Mouse (Mus musculus): ENCODE results near the gene Hist1h2bf. TPM values are rescaled to one million over a fixed set of nuclear protein-coding genes. Genes with fewer than 3 reads are reported as not detected.
"Not testable (repeated sequence)": the region's sequence is repeated elsewhere in the genome, so short reads cannot be mapped to it uniquely, and the experiment has no call there.

Gene Hist1h2bf
- polyA plus RNA-seq, 2 experiments from 2014 or later = not detected

DNA sequence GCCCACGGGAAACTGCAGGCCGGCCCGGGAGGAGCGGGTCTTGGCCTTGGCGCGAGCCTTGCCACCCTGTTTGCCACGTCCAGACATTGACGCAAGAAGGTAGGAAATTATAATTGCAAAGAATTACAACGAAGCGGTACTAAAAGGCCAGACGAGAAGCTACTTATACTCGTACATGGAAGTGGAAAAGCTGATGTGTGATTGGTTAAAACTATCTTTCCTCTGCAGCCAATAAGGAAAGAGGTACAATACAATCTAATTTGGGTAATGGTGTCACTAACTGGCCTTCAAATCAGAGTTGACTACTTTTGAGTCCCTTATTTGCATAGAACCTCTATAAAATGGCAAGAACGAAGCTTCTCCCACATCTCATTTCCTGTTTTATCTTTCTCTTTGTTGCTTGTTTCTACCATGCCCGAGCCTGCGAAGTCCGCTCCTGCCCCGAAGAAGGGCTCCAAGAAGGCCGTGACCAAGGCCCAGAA, 2.9 kb downstream of the Hist1h2bf start, which contains the start of the genes Hist1h2ae and Hist1h2bg:
Hist1h2ae (minus strand) TSS at position 199 of the 482 bp plus-strand sequence.
Hist1h2bg (plus strand) TSS at position 375 of the 482 bp plus-strand sequence.
- peak; percentile 82 for ATAC-seq

DNA sequence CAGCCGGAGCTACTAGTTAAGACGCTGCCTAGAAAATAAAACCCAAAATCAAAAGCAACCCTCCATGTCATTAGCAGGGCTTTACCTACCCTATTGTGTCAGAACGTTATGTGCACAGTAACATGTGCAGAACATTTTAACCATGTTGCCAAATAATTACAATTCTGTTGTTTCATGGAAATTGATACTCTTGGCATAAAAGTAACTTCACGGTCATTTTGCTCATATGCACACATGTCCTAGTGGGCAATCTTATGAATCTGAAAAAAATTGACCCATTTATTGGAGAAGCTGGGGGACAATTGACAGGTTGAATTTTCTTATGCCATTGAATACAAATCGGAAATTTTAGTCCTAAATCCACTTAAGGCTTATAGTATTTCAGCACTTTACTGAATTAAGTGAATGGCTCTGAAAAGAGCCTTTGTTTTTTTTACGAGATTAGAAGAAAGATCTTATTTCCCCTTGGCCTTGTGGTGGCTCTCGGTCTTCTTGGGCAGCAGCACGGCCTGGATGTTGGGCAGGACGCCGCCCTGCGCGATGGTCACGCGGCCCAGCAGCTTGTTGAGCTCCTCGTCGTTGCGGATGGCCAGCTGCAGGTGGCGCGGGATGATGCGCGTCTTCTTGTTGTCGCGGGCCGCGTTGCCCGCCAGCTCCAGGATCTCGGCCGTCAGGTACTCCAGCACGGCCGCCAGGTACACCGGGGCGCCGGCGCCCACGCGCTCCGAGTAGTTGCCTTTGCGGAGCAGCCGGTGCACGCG, 3.6 kb downstream of the Hist1h2bf start:
- ATAC-seq = peak; percentile 7

DNA sequence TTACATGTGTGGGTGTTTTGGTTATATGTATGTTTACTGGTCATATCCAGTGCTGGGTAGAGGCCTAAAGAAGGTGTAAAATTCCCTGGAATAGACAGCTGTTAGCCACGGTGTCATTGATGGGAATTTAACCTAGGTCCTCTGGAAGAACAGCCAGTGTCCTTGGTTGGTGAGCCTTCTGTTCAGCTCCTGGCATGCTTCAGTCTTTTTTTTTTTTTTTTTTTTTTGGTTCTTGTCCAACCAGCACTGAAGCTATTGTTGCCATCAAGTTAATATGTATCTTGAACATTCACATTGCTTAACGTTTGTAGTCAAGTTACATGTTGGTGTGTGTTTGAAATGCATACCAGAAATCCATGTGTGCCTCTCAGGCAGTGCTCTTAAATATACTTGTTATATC, 9.5 kb downstream of the Hist1h2bf start:
- no peak for ATAC-seq

DNA sequence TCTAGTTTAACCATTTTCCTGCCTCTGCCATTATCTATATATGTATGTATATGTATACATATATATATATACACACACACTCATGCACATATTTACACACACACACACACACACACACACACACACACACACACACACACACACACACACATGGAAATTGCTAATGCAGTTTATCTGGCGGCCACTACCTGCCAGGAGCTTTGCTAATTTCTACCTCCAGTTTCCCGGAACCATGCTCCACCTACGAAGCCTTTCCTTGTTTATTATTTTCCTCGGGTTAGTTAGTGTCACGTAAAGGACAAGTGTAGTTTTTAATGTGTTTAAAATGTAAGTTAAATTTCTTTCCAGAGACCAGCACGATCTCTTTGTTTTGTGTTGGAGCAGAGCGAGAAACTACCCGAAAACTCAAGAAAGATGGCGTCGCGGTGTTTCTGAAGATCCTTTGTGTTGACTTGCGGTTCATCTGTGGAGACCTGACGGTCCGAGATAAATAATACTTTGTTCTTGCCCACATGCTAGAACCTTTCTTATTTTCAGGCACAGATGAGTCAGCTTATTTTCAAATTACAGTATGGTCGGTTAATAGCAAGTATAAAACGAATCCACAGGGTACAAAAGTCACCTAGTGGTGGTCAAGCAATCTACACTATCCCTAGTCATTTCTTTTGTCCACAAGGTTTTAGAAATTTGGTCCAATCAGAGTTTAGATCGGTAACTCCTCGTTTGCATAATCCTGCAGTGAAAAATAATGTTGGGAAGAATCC, 11.1 kb downstream of the Hist1h2bf start:
- ATAC-seq = peak; percentile 18

DNA sequence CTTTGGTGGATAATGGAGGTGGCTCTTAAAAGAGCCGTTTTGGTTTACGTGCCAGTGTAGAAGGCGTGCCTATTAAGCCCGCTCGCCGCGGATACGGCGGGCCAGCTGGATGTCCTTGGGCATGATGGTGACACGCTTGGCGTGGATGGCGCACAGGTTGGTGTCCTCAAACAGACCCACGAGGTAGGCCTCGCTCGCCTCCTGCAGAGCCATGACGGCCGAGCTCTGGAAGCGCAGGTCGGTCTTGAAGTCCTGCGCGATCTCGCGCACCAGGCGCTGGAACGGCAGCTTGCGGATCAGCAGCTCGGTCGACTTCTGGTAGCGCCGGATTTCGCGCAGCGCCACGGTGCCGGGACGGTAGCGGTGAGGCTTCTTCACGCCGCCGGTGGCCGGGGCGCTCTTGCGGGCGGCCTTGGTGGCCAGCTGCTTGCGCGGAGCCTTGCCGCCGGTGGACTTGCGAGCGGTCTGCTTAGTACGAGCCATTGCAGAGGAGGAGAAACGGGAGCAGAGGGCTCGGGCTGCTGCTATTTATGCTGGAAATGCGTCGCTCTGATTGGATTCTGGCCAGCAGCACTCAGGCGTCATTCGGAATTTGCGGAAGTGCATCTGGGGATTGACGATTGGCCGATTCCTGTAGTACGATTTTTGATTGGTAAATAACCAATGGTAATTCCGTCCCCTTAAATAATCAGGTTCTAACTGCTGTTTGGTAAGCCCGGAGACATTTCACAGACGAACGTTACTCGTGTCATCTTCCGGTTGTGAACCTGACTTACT, 11.9 kb downstream of the Hist1h2bf start, which contains the start of gene Hist1h3e:
Hist1h3e (minus strand) TSS at position 487 of the 777 bp plus-strand sequence.
- ATAC-seq = peak; percentile 93

DNA sequence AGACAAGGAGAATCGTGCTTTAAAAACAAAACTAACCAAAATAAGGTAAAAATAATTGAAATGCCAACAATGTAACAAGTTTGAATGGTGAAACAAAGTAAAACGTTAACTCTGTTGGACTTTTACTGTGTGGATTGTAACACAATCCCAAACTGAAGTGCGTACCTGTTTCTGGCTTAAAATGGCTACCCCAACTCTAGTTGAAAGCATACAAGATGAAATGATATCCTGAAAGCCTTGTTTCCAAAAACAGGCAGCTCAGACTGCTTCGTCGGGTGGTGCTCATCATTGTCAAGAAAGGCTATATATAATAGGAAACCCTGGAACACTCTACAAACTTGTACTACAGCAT, 12.5 kb downstream of the Hist1h2bf start:
- ATAC-seq = peak; percentile 8

DNA sequence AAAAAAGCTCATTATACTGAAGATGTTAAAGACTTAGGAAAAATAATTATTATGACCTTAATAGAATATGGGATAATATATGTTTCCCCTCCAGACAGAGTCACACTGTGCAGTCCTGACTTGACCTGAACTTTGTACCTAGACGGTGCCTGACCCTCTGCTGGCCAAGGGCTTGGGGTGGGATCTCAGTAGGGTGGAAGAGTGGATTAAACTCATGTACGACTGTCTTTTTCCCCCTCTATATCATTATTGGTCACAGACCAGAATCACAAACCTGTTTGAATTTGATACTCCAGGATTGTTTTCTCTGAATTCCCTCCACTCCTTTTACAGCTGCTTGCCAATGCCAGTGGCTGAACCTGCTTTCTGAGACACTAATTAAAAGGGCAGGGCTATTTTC, 13.3 kb downstream of the Hist1h2bf start:
- not testable (repeated sequence) for ATAC-seq

DNA sequence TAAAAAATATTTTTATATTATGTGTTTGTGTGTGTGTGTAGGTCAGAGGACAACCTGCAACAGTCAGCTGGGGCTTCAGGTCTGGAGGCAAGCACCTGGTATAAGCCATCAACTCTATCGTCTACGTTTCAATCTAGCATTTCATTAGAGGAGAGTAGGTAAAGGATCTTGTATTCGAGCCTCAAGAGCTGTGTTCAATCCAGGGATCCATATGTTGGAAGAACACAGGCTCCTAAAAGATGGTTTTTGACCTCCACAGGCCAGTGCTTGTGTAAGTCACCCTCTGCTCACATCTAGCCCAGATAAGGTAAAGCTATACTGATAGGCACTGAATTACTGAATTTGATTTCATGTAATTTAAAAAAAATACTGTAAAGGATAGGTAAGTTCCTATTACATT, 17.1 kb downstream of the Hist1h2bf start:
- no peak for ATAC-seq

DNA sequence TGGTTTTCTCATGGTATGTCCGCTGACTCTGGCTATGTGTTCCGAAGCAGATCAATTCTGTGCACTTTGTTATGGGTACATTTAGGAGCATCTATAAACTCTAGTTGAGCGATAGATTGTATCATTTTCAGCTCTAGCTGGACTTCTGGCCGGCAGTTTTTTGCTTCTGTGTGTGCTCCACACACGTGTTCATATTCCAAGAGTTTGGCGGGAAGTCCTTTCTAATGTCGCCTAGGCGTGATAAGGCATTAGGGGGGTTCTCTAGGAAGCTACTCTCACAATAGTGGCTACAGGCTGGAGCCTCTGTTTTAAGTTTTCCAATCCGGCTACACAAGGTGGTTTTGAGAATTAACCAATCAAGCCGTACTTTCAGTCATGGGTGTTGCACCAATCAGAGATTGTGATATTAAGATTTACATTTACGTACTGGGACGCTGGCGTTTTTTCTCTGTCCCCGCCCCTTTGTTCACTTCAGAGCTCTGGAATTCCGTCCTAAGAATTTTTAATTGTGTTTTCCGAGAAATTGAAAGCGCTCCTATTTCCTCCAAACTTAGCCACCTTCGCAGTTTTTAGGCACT, 18.1 kb downstream of the Hist1h2bf start:
- peak; percentile 71 for ATAC-seq

DNA sequence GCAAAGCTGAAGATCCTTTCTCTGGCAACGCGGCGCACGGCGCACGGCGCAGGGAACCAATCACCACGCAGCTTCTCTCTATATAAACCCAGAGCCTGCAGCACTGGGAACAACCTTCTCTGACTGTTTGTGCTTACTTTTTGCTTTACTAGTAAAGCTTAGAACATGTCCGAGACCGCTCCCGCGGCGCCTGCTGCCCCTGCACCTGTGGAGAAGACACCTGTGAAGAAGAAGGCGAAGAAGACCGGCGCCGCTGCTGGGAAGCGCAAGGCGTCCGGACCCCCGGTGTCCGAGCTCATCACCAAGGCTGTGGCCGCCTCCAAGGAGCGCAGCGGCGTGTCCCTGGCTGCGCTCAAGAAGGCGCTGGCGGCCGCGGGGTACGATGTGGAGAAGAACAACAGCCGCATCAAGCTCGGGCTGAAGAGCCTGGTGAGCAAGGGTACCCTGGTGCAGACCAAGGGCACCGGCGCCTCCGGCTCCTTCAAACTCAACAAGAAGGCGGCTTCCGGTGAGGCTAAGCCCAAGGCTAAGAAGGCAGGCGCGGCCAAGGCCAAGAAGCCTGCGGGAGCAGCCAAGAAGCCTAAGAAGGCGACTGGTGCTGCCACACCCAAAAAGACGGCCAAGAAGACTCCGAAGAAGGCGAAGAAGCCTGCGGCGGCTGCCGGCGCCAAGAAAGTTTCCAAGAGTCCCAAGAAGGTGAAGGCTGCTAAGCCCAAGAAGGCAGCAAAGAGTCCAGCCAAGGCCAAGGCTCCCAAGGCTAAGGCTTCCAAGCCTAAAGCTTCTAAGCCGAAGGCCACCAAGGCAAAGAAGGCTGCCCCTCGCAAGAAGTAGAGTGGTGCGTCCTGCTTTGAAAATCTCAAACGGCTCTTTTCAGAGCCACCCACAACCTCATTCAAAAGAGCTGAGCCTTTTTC, 18.8 kb downstream of the Hist1h2bf start:
- ATAC-seq = peak; percentile 66

DNA sequence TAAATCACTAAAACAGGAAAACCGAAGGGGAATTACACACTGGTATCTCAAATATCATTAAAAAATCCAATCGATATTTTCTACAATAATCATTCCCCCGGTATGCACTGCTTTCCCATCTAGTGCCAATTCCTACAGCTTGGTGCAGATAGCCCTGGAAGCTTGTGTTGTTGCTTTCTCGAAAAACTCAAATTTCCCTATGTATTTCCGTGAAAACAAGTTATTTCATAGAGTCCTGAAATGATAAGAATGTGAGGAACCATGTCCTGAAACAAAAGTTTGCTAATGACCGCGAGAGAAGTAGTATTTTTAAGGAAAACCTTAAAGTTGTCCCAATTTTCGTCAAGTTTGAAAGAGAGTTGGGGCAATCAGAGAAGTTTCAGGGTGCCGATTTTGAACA, 19.6 kb downstream of the Hist1h2bf start:
- no peak for ATAC-seq

DNA sequence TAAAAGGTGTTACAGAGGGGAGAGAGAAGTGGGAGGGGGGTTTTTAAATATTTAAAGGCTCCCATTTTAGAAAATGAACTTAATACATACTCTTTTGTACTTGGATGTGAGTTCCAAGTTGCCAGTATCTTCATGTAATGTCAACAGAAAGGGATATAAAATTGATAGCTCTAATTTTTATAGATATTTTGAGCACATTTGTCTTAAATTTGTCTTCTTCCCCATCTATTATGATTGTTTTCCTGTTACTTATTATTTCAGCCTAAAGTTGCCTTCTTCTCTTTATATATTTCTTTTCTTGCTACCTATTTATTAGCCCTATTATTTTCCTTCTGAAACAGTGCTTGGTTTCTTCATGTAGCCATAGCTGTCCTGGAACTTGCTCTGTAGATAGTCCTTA, 21.0 kb downstream of the Hist1h2bf start, which contains the start of gene Hist1h1d:
Hist1h1d (plus strand) TSS at position 301 of the 400 bp plus-strand sequence.
- ATAC-seq = no peak

DNA sequence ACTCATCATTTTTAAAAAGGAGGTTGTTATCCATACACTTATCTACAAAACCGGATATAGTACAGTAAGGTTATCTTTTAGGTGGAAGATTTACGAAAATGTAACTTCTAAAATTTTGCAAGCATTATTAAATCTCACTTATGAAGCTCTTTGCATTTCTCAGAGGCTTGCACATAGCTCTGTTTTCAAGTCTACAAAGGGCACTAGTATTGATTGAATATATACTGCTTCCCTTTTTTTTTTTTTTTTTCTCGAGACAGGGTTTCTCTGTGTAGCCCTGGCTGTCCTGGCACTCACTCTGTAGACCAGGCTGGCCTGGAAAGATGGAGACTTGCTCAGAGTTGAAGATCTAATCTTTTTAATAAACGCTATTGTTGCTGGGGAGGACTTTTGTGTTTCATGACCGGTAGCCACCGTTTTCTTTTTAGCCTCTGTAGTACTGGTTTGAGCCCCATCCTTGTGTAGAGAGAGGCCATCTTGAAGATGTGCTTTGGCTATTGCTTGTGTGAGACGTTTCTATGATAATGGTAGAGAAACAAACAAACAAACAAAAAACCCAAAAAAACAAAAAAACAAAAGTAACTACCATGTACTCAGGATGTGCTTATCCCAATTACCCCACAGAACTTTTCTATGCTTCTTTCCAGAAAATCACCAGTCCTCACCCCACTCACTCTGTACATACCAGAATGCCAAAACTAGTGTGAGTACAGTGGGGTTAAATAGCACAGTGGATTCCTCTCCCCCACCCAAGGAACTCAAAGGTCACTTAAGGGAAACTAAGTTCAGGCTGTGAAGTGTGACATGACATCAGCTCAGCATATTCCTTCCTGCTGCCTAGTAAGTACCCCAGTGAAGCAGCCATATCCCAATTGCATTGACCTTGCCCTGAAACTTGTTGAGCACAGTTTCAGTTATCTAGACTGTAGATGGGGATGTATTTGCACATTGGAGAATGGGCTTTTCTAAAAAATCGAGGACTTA, 21.8 kb downstream of the Hist1h2bf start:
- ATAC-seq = no peak

DNA sequence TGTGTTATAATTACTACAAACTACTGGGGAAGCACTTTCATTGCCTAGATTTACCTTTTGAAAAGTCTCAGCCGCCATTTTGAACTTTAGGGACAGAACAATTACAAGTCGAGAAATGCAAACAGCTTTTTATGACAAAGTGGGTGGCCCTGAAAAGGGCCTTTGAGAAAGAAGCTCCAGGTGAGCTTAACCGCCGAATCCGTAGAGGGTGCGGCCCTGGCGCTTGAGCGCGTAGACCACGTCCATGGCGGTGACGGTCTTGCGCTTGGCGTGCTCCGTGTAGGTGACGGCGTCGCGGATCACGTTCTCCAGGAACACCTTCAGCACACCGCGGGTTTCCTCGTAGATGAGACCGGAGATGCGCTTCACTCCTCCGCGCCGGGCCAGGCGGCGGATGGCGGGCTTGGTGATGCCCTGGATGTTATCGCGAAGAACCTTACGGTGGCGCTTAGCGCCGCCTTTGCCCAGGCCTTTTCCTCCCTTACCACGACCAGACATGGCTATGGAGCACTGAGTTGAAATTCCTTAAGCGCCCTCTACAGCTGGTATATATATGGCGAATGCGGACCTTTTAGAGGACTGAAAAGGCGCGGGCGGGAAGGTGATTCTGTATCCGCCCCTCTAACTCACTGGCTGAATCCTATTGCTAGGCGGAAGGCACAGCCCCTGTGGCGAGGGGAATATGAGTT, 22.7 kb downstream of the Hist1h2bf start, which contains the start of gene Hist1h4f:
Hist1h4f (minus strand) TSS at position 503 of the 689 bp plus-strand sequence.
- ATAC-seq = peak; percentile 73

DNA sequence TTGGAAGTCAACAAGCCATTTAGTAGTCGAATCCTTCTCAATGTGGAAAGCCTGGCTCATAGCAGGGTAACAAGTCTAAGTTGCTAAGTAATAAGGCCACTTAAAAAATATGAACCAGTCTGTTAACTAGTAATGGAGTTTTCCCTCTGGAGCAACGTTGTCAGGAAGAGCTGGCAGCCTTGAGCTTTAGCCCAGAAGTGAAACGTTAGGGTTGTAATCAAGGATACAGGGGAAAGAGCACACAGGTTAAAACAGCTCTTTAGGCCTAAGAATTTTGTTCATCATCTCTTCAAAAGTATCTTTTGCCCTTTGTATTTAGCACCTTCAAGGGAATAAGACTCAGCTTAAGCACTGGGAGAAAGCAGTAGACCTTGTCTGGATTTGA, 23.2 kb downstream of the Hist1h2bf start:
- ATAC-seq = no peak

DNA sequence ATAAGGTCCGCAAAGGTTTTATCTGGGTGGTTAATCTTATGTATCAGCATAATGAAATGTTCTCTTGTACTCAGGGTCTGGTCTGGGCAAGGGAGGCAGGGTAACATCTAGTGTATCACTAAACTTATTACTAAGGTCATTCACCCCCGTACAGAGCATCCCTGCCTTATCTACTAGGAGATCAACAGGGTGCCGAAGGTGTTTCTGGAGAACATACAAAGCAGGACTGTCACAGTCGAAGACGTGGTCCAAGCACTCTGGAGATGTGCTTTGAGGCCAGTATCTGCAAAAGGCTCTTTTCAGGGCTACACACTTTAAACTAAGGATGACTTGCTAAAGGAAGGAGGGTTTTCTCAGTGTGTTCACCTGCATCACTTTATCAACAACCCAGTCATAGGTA, 27.3 kb downstream of the Hist1h2bf start:
- no peak for ATAC-seq

DNA sequence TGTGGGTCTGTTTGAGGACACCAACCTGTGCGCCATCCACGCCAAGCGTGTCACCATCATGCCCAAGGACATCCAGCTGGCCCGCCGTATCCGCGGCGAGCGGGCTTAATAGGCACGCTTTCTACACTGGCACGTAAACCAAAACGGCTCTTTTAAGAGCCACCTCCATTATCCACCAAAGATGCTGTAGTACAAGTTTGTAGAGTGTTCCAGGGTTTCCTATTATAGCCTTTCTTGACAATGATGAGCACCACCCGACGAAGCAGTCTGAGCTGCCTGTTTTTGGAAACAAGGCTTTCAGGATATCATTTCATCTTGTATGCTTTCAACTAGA, 29.2 kb downstream of the Hist1h2bf start:
- peak; percentile 2 for ATAC-seq

DNA sequence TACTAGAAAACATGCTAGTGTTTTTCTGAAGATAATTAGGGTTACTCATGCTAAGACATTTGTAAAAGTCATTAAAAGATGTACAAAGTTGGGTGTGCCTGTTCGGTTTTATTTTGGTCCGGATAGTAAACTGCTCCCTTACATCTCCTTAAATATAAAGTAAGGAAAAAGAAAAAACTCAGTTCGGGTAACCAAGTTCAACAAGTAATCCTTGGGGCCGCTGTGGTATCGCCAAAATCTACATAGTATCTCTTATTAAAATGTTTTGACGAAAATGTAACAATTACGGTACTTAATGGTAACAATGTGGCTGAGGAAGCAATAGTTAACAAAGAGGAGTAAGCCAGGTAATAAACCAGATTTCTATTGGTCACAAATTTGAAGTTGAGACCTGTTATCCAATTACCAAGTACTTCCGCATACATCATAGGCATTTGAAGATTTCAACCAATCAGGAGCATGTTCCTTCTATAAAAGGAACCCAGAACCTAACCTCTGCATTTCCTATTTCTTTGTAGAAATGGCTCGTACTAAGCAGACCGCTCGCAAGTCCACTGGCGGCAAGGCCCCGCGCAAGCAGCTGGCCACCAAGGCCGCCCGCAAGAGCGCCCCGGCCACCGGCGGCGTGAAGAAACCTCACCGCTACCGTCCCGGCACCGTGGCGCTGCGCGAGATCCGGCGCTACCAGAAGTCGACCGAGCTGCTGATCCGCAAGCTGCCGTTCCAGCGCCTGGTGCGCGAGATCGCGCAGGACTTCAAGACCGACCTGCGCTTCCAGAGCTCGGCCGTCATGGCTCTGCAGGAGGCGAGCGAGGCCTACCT, 29.8 kb downstream of the Hist1h2bf start, which contains the start of gene Hist1h3f:
Hist1h3f (plus strand) TSS at position 88 of the 822 bp plus-strand sequence.
- ATAC-seq = peak; percentile 82
